Mouse (Mus musculus) right cerebral cortex, postnatal 36 days (tissue): ENCODE measurements around the gene Frat1.

Source experiments
- DNase-seq, 2 experiments: peaks; one replicate each; pipeline ENCODE4 v3.0.0; 2022; ENCODE audit warnings: low spot score in 2 of 2, mixed read lengths in 1 of 2

Frat1 gene

DNA sequence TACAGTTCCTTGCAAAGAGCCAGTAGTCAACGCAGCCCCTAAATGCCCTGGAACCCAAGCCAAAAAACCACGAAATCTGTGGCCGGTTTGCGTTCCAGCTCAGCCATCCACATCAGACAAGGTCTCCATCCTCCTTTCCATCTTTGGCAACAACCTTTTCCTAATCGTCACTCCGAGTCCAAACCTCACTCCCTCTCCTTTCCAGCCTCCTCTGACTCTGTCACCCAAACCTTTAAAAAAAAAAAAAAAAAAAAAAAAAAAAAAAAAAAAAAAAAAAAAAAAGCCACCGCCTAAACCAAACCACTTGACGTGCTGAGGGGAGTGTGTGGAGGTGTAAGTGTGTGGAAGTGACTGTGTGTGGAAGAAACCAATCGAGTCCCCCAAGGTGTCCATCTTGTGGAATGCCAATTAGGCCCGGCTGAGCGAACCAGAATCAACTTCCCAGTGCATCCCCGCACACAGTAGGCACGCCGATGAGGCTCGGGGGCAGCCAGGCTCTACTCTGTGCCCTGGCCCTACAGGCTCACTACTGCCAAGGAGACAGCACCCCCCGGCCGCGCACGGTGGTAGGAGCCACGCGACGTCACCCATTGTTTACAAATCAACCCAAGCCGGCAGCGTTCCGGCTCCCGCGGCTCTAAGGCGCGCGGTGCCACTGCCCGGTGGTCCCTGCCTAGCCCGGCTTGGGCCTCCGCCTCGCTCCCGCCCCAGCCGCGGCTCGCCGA is at the start of gene Frat1:
Frat1 (plus strand) TSS at position 590 of the 725 bp plus-strand sequence.
- DNase-seq: peak; percentile 87 to 92

GRCm38 (mm10) chr19:41786896-41787295 is 42.9 kb upstream of the Frat1 start:
- no peak for DNase-seq

GRCm38 (mm10) chr19:41789110-41789961 is 40.4 kb upstream of the Frat1 start:
- DNase-seq: no peak

- DNase-seq: no peak
Observed at GRCm38 (mm10) chr19:41791384-41791783, 38.4 kb upstream of the Frat1 start.

- no peak for DNase-seq
Observed at GRCm38 (mm10) chr19:41792934-41793486, 36.8 kb upstream of the Frat1 start.

DNA sequence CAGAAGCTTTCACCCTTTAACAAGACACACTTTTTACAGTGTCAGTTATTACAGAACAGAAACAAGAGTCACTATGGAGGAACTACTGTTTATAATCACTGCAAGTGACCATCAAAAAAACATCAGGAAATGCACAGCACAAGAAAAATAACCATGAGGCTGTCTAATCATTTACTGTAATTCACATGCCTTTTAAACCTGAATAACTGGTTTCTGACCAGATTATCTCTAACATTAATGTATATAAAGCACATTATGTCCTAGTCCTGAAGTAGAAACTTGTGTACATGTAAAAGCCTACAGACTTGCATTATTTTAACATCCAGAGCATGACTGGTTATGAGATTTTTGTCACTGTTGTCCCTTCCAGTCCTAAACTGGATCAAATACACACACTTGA is 35.8 kb upstream of the Frat1 start:
- DNase-seq: no peak

DNA sequence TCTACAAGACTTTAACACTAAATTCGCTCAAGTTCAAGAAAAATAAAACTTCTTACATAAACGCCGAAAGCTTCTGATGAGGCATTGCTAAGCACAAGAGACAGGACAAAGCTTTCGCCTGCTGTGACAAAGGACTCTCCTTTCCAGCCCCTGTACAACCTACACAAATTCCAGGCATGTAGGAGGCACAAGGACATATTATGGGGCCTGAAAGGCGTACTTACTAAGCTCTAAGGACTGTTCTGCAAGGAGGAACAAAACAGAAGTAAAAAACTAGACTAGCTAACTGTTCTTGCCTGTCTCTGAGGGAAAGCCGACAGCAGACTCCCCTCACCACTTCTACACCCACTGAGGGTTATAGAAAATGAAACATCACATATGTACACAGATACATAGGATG is 34.9 kb upstream of the Frat1 start:
- no peak for DNase-seq

DNA sequence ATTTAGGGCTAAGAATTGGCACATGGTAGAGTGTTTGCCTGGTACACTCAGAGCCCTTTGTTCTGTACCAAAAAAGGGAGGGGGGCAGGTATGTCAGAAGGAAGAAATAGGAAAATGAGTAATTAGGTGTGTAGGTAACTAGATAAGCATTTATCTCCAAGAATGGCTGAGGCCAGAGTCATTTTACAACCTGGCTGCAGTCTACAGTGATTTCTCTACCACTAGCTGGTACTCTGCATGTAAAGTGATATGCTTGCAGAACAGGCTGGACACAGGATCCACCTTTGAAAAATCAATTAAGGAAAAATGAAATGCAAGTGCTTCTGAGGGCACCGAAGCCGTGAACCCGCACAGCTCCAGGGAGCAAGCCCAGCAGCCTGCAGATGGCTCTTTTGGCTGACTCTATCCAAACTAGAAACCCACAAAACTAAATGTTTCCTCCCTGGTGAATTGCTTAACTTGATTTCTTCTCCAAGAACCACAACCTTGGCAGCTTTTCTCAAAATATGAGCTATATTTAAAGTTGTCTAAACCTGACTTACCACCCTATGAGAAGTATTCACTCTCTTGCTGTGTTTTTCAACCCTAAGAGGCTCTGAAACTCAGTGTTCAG is 33.5 kb upstream of the Frat1 start:
- DNase-seq: no peak

DNA sequence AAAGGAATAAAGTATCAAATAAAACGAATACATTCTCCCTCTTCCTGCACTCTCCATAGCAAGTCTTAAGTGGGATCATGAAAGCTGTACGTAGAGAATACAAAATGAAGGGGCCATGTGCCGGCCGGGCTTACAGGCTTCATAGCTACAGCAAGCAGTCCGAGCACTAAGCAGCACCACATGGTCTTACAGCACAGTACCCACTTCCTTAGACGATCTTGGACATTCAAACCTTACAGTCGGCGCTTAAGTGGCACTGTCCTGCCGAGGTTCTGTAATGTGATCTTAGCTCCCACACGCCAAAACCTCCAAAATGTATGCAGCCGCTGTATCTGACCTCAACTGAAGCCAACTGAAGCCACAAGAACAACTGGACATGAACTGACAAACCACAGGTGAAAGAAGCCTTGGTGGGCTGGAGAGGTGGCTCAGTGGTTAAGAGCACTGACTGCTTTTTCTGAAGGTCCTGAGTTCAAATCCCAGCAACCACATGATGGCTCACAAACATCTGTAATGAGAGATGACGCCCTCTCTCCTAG is 32.9 kb upstream of the Frat1 start:
- no peak for DNase-seq

- DNase-seq: no peak
Observed at GRCm38 (mm10) chr19:41797536-41797935, 32.2 kb upstream of the Frat1 start.

DNA sequence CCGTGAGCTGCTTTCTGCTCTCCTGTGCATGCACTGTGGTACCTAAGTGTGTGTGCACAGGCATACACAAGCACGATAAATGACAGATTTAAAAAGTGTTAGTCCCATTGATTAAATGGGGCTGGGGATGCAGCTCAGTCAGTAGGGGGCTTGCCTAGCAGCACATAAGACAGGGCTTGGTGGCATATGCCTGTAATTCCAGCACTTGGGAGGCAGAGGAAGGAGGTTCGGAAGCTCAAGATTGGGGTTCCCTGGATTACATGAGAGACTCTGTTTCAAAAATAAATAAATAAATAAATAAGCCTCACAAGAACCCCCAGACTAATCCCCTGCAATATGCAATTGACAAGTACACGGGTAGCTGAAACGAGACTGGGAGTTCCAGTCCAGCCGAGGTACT is 29.3 kb upstream of the Frat1 start:
- no peak for DNase-seq

DNA sequence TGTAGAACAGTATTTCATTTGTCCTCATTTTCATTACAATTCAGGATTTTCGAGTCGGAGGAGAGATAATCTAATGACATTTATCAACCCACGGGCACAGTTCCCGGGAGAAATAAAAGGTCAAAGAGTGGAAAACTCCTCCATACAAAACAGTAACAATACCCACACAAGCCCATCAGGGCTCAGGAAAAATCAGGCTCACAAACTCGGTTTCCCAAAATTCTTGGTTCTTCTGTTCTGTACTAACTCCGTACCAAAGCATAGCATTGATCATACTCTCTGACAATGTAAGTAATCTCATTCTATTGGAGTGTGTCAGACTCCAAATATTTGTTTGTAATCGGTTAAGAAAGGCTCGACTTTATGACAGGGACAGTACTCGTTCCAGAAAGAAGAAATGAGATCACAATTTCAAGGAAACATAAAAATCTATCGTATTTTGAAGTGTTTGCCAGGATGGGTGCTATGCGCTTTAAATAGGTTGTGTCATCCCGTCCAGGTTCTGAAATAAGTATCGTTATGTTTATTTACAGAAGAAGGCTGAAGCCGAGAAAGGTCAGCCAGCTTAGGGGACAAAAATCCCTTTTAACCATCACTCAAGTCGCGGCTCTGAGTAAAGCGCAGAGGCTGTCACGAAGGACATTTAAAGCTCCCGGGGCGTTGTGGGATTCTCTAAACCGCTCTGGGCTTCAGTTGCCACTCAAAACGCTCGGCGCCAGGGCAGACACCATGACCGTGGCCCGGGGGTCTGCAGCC is 28.6 kb upstream of the Frat1 start:
- DNase-seq: peak in 1 of 2 experiments; percentile 7

DNA sequence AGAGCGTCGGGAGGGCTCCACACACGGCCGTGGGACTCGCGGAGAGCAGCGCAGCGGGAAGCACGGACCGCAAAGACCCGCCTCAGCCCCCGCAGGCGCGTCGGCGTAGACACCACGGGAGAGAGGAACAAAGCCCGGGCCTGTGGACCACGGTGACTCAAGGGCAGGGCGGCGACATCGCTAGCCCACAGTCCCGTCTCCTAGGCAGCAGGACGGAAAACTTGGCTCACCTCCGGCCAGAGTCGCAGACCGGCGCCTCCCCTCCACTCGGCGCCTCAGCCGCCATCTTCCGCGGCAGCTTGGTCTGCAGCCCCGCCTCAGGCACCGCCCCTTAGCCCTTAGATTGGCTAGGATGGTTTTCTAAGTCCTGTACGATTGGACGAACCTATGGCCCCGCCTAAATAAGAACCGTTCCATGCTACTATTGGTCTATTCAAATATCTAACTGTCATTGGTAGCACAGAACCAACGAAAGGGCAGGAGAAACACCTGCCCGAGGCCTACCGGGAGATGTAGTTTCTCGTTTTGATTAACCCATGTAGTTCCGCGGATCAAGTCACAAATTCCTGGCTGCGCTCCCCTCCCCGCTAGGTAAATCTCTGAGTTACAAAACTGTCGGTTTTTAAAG is 27.9 kb upstream of the Frat1 start, which contains the start of gene Arhgap19:
Arhgap19 (minus strand) TSS at position 306 of the 628 bp plus-strand sequence.
- peak; percentile 85 to 94 for DNase-seq

GRCm38 (mm10) chr19:41803322-41803721 is 26.4 kb upstream of the Frat1 start:
- DNase-seq: no peak

- DNase-seq: no peak
Observed at GRCm38 (mm10) chr19:41805831-41806230, 23.9 kb upstream of the Frat1 start.

DNA sequence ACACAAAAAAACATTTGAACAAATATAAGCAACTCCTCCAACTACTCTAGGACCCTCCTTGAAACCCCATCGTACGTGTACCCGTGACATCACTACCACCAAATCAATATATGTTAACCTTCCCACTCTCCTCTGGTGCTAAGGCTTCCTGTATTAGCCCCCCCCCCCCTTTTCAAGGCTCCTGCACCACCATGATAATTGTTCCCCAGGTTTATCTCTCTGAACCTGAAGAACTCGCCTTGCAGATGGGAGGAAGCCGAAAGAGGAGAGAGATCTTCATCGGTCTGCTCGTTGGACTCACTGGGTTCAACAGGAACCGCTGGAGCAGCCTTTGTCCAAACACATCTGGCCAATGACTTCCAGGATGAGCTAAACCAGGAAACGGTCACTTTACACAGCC is 22.3 kb upstream of the Frat1 start:
- no peak for DNase-seq

DNA sequence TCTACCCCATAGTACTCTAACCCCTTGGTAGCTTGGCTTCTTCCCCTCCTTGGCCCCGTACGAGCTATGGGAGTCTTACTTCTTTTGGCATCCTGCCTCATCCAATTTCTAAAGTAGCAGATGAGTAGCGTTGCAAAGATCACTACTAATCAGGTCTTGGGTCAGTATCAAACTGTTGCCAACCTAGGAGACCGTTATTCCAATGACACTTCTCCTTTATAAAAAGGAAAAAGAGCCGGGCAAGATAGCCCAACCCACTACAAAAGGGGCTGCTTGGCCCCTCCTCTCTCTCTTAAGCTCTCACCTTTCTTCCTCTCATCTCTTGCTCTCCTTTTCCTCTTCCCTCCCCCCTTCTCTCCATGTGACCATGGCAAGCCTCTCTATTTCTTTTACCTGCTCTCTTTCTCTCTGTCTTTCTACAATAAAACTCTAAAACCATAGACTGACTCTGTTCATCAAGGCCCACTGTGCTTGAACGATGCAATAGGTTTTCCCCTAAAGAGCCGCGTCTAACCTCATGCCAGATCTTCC is 21.6 kb upstream of the Frat1 start:
- DNase-seq: no peak

- DNase-seq: no peak
Observed at GRCm38 (mm10) chr19:41810074-41810473, 19.7 kb upstream of the Frat1 start.

GRCm38 (mm10) chr19:41812525-41812924 is 17.2 kb upstream of the Frat1 start:
- DNase-seq: no peak

DNA sequence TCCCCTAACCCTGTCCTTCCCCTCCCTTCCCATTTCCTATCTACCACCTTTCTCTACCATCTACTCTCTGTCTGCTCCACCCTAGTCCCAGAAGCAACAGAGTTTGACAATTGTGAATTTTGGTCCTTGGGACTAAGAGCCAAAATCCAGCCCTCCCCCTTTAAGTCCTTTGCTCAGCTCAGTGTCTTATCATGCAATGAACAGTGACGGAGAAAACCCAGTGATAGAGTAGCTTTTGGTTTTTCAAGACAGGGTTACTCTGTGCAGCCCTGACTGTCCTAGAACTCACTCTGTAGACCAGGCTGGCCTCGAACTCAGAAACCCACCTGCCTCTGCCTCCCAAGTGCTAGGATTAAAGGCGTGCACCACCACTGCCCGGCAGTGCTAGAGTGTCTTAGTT is 16.4 kb upstream of the Frat1 start:
- DNase-seq: no peak
